Mouse (Mus musculus) cerebellum, postnatal 10 days (tissue): ENCODE results near the gene Ssna1.

Experiments
- DNase-seq, 2 experiments: peaks; one replicate each; pipeline ENCODE4 v3.0.0; 2021; ENCODE audit warnings: mixed read lengths in 2 of 2

Gene Ssna1

GRCm38 (mm10) chr2:25229582-25229981 is 42.7 kb downstream of the Ssna1 start:
- no peak for DNase-seq

- DNase-seq = peak in 1 of 2 experiments; percentile 26
Measured at GRCm38 (mm10) chr2:25228995-25229530, 43.2 kb downstream of the Ssna1 start.

DNA sequence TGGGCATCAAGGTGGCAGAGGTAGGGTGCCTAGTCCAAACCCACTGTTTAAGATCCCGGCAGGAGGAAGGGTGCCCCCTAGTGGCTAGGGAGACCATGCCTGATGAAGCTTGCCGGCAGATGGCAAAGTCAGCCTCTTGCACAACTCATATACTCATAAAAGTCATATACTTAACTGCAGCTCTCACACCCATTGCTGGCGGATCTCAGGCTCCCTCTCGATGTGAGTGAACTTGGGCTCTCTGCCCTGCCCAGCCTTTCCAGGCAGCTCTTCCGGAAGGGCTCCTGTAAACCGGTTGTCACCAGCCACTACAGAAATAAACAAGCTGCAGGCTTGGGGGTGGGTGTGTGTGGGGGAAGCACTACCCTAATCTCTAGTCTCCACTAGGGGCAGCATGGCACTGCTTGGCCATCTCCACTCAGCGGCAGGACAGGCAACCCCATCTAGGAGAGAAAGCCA is 43.8 kb downstream of the Ssna1 start:
- DNase-seq = peak; percentile 91 to 94

GRCm38 (mm10) chr2:25227406-25227805 is 44.8 kb downstream of the Ssna1 start:
- DNase-seq = no peak

DNA sequence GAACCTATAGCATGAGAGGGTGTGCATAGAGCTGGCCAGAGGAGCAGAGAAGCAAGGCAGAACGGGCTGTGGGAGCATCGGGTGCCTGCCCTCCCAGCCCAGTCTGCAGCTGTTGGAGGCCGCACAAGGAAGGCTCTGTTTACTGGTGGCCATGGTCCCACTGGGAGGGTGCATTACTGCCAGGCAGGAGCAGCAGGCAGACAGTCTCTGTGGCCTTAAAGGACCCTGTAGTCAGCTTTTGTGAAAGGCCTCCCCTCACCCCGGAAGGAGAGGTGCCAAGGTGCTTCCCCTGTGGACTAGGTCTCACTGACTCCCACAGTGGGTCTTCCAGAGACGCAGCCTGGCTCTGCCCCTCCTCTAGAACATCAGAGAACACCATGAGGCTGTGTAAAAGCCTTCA is 45.4 kb downstream of the Ssna1 start:
- peak; percentile 33 to 63 for DNase-seq

DNA sequence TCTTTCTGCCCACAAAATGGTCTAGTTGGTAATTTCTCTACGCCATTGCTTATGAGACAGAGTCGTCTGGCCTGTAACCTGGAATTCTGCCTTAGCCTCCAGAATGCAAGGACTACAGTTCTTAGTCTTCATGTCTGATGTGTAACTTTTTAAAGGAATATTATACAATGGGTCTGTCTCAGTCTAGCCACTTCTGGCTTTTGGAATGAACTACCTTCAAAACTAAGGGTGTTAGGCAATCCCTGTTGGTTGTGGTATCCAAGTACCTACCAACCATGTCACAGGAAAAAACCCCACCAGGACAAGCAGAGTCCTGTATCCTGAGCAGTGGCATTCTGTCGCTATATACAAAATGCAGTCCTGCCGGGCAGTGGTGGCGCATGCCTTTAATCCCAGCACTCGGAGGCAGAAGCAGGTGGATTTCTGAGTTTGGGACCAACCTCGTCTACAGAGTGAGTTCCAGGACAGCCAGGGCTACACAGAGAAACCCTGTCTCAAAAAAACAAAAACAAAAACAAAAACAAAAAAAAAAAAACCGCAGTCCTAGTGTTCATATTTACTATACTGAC is 46.3 kb downstream of the Ssna1 start:
- no peak for DNase-seq

DNA sequence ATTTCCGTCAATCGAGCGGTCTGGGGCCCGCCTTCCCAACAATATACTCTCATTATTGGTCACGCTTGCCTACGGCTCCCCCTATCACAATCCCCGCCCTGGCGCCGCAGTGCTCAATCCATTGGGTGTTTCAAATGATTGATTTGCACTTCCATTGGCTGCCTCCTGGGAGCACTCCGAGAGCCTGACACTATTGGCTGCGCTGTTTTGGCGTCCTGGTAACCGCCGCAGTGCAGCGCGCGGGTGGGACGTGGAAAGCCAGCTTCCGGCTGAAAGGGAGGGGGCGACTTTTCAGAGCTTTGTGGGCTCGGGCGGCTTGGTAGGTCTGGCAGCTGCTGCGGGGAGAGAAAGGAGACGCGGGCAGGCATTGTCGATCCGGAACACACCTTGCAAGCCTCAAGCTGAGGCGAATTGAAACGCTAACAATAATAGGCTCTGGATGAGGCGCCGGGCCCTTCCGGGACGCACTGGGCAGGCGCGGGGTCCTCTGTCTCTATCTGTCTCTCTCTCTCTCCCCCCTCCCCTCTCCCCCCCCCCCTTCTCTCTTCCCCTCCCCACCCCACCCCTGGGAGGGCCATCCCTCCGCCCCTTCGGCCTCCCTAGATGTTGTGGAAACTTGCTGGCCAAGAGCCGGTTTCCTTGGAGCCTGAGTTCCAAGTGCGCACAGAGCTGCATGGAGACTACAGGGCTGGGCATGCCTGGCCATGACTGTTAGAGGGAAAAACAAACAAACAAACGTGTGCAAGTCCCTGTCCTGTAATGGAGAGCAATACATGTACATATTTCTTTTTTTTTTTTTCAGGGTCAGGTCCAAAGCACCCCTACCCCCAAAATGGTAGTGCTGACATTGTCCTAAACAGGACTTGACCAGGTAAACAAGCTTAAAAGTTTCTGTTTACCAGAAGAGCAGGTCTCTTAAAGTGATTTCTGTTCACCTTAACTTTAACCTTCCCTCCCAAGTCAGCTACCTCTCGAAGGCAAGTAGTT is 47.2 kb downstream of the Ssna1 start:
- peak; percentile 98 to 99 for DNase-seq

- DNase-seq = no peak
Measured at GRCm38 (mm10) chr2:25224492-25224765, 47.8 kb downstream of the Ssna1 start, which contains the start of gene Tubb4b. Gene Tubb4b, minus strand, starts transcription at chr2:25224702.

DNA sequence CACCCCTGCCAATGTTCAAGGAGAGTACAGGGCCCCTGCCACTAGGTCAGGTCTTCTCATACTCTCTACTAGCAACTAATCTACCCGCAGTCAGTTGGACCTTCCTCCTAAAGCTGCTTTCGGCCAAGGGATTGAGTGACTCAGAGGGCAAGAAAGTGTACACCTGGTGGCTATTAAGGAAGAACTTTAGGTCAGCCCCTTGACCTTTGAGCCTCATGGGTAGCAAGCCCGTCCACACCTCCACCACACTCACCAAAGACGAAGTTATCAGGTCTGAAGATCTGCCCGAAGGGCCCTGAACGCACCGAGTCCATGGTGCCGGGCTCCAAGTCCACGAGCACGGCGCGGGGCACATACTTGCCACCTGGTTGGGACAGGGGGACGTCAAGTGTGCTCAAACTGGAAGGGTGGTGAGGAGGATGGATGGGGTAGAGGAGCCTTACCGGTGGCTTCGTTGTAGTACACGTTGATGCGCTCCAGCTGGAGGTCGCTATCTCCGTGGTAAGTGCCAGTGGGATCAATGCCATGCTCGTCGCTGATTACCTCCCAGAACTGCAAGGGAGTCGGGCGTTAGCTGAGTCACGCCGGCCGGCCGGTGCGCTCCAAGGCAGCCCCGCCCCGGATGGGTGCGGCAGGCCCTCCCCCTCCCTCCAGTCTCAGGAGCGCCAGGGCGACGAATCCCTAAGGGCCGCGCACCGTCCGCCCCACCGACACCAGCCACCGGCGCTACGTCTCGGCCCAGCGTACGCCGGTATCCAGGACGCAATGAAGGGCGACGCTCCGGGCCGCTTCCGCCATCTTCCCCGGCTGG is 48.4 kb downstream of the Ssna1 start:
- peak; percentile 77 to 82 for DNase-seq

- DNase-seq = no peak
Measured at GRCm38 (mm10) chr2:25221331-25221772, 50.9 kb downstream of the Ssna1 start.
